Mouse (Mus musculus) heart, embryonic 10.5 days (tissue): ENCODE data around the gene Znhit2. TPM values are rescaled to one million over a fixed set of nuclear protein-coding genes. Genes with fewer than 3 reads are reported as not detected.

Source experiments
- DNase-seq: peaks from one replicate; pipeline ENCODE4 v3.0.0-alpha.2; 2017; ENCODE audit warnings: low spot score
- H3K27ac ChIP-seq: fragments of 300-500 bp; sonication (generic); 2 replicates; pipeline ENCODE4 v1.5.1; 2016; ENCODE audit warnings: mild to moderate bottlenecking
- H3K27me3 ChIP-seq: fragments of 300-500 bp; sonication (generic); 2 replicates; pipeline ENCODE4 v1.6.1; 2016; ENCODE audit warnings: mild to moderate bottlenecking; ENCODE audit not compliant: poor library complexity, insufficient read depth, severe bottlenecking
- H3K36me3 ChIP-seq: fragments of 300-500 bp; sonication (generic); 2 replicates; pipeline ENCODE4 v1.6.1; 2016; ENCODE audit warnings: mild to moderate bottlenecking, moderate library complexity
- H3K4me1 ChIP-seq: fragments of 300-500 bp; sonication (generic); 2 replicates; pipeline ENCODE4 v1.6.1; 2016; ENCODE audit warnings: mild to moderate bottlenecking
- H3K4me3 ChIP-seq: fragments of 300-500 bp; sonication (generic); 2 replicates; pipeline ENCODE4 v1.5.1; 2016; ENCODE audit warnings: mild to moderate bottlenecking, moderate library complexity
- H3K9me3 ChIP-seq: fragments of 300-500 bp; sonication (generic); 2 replicates; pipeline ENCODE4 v1.6.1; 2016; ENCODE audit warnings: mild to moderate bottlenecking, moderate library complexity
- WGBS: fragments of 180-500 bp; shearing (Covaris S2); methylation state at CpG from one replicate; pipeline ENCODE4 v1.1.7; 2016; 5-methylcytosine and 5-hydroxymethylcytosine counted together
- microRNA-seq: library from miRNA; unstranded; fragments of <30 nt; microRNA quantifications from one replicate; pipeline ENCODE4, GENCODE M21; 2017
- polyA plus RNA-seq: library from polyadenylated mRNA; unstranded; fragments of >200 nt; fragmentation: Nextera tagmentation; extraction: Ambion mirVana; gene quantifications from 2 replicates; pipeline ENCODE4 v1.2.1, GENCODE M21; 2016

The Znhit2 gene
- polyA plus RNA-seq, 1 experiment from 2014 or later = 33.4 TPM

- no peak for DNase-seq
- Histone ChIP-seq H3K4me3 (no peak overlapping the region), H3K36me3 (peaks cover 19% of the 10 kb centered on the region), H3K4me1 (peaks cover 12% of the 10 kb centered on the region), H3K27me3 (no peaks in the 10 kb centered on the region), H3K9me3 (no peaks in the 10 kb centered on the region), H3K27ac (no peak overlapping the region)
- WGBS = 70% methylated on average over 6 of the region's 6 CpGs
Measured at GRCm38 (mm10) chr19:6101186-6101585, 40.2 kb downstream of the Znhit2 start.

- H3K4me3 ChIP-seq = no peak overlapping the region
- H3K9me3 ChIP-seq = no peaks in the 10 kb centered on the region
- peaks cover 19% of the 10 kb centered on the region for H3K36me3 ChIP-seq
- no peak for DNase-seq
- no peak overlapping the region for H3K27ac ChIP-seq
- 66% methylated on average over 6 of the region's 6 CpGs for WGBS
- peaks cover 17% of the 10 kb centered on the region for H3K4me1 ChIP-seq
- no peaks in the 10 kb centered on the region for H3K27me3 ChIP-seq
Measured at GRCm38 (mm10) chr19:6102169-6102853, 41.3 kb downstream of the Znhit2 start.

- peaks cover 6% of the 10 kb centered on the region; the same call in 1 of the 2 replicates for H3K36me3 ChIP-seq
- no peak overlapping the region for H3K27ac ChIP-seq
- H3K27me3 ChIP-seq = no peaks in the 10 kb centered on the region
- no peaks in the 10 kb centered on the region for H3K9me3 ChIP-seq
- DNase-seq = no peak
- H3K4me1 ChIP-seq = peaks cover 17% of the 10 kb centered on the region
- WGBS = 54% methylated on average over 4 of the region's 4 CpGs
- H3K4me3 ChIP-seq = no peak overlapping the region
Measured at GRCm38 (mm10) chr19:6104476-6104875, 43.5 kb downstream of the Znhit2 start.

- no peak for DNase-seq
- Histone ChIP-seq H3K9me3 (no peaks in the 10 kb centered on the region), H3K27me3 (no peaks in the 10 kb centered on the region), H3K27ac (no peak within 1 kb of the TSS), H3K4me3 (no peak within 1 kb of the TSS), H3K36me3 (no peaks in the 10 kb centered on the region), H3K4me1 (peaks cover 17% of the 10 kb centered on the region)
- WGBS = 81% methylated on average over 7 of the region's 7 CpGs
Measured at GRCm38 (mm10) chr19:6105586-6105985, 44.6 kb downstream of the Znhit2 start, which contains the start of gene Naaladl1. Gene Naaladl1 (plus strand): TSS chr19:6105782.

Small RNA genes within 50 kb of the gene (microRNA-seq; reads per million reads assigned to microRNA genes)
- 1.5 reads per million for gene Mir6988

Other genes starting within 250 kb of the Znhit2 start
- gene Frmd8, start 185.9 kb upstream of the Znhit2 start, polyA plus RNA-seq = 40.6 and 46.3 TPM in 2 replicates
- 2.1 and 2.5 TPM in 2 replicates for gene Slc25a45, start 183.4 kb upstream of the Znhit2 start, polyA plus RNA-seq
- gene Tigd3, start 167.0 kb upstream of the Znhit2 start, polyA plus RNA-seq = 2.4 and 2.9 TPM in 2 replicates
- gene Dpf2, start 148.2 kb upstream of the Znhit2 start, polyA plus RNA-seq = 134 and 150 TPM in 2 replicates
- gene Cdc42ep2, start 136.4 kb upstream of the Znhit2 start, polyA plus RNA-seq = 5.9 and 7.4 TPM in 2 replicates
- gene Pola2, start 97.0 kb upstream of the Znhit2 start, polyA plus RNA-seq = 70.0 and 80.7 TPM in 2 replicates
- gene Slc22a20, start 75.0 kb upstream of the Znhit2 start, polyA plus RNA-seq = not detected in 2 replicates
- gene Capn1, start 45.3 kb upstream of the Znhit2 start, polyA plus RNA-seq = 7.3 and 7.4 TPM in 2 replicates
- 25.4 and 31.0 TPM in 2 replicates for gene Syvn1, start 14.6 kb upstream of the Znhit2 start, polyA plus RNA-seq
- gene Mrpl49, start 3.4 kb upstream of the Znhit2 start, polyA plus RNA-seq = 71.4 and 85.0 TPM in 2 replicates
- gene Fau, start 3.3 kb upstream of the Znhit2 start, polyA plus RNA-seq = 570 and 662 TPM in 2 replicates
- 13.7 and 18.8 TPM in 2 replicates for gene Tm7sf2, start 7.2 kb downstream of the Znhit2 start, polyA plus RNA-seq
- 57.3 and 60.5 TPM in 2 replicates for gene Vps51, start 16.0 kb downstream of the Znhit2 start, polyA plus RNA-seq
- not detected in 2 replicates for gene Tmem262, start 18.8 kb downstream of the Znhit2 start, polyA plus RNA-seq
- gene Gm28374, start 21.1 kb downstream of the Znhit2 start, polyA plus RNA-seq = 1.1 and 1.5 TPM in 2 replicates
- gene Zfpl1, start 23.8 kb downstream of the Znhit2 start, polyA plus RNA-seq = 63.4 and 71.3 TPM in 2 replicates
- 38.9 and 43.5 TPM in 2 replicates for gene Cdca5, start 23.8 kb downstream of the Znhit2 start, polyA plus RNA-seq
- gene AC131692.1, start 33.2 kb downstream of the Znhit2 start, polyA plus RNA-seq = 0.26 and 0.39 TPM in 2 replicates
- 0.52 and 0.59 TPM in 2 replicates for gene Naaladl1, start 44.6 kb downstream of the Znhit2 start, polyA plus RNA-seq
- gene Sac3d1, start 57.5 kb downstream of the Znhit2 start, polyA plus RNA-seq = 42.3 and 57.9 TPM in 2 replicates
- 22.4 and 25.8 TPM in 2 replicates for gene Snx15, start 67.1 kb downstream of the Znhit2 start, polyA plus RNA-seq
- gene Batf2, start 79.8 kb downstream of the Znhit2 start, polyA plus RNA-seq = not detected in 2 replicates
- 91.2 and 105 TPM in 2 replicates for gene Arl2, start 80.4 kb downstream of the Znhit2 start, polyA plus RNA-seq
- not detected in 2 replicates for gene Majin, start 123.2 kb downstream of the Znhit2 start, polyA plus RNA-seq
- 0.24 TPM in 1 of 2 replicates, not detected in the other for gene Gpha2, start 165.2 kb downstream of the Znhit2 start, polyA plus RNA-seq
- 21.2 and 25.7 TPM in 2 replicates for gene Ppp2r5b, start 174.7 kb downstream of the Znhit2 start, polyA plus RNA-seq
- 10.8 and 11.6 TPM in 2 replicates for gene Atg2a, start 180.5 kb downstream of the Znhit2 start, polyA plus RNA-seq
- gene Ehd1, start 215.5 kb downstream of the Znhit2 start, polyA plus RNA-seq = 89.6 and 101 TPM in 2 replicates
- 0.33 and 0.38 TPM in 2 replicates for gene Cdc42bpg, start 245.3 kb downstream of the Znhit2 start, polyA plus RNA-seq